Mouse (Mus musculus) right cerebral cortex, postnatal 25 days (tissue): ENCODE results near the gene Sult5a1.
"Not testable (repeated sequence)": the region's sequence is repeated elsewhere in the genome, so short reads cannot be mapped to it uniquely, and the experiment has no call there.

Source experiments
- DNase-seq: peaks from one replicate; pipeline ENCODE4 v3.0.0; 2022

The Sult5a1 gene

DNA sequence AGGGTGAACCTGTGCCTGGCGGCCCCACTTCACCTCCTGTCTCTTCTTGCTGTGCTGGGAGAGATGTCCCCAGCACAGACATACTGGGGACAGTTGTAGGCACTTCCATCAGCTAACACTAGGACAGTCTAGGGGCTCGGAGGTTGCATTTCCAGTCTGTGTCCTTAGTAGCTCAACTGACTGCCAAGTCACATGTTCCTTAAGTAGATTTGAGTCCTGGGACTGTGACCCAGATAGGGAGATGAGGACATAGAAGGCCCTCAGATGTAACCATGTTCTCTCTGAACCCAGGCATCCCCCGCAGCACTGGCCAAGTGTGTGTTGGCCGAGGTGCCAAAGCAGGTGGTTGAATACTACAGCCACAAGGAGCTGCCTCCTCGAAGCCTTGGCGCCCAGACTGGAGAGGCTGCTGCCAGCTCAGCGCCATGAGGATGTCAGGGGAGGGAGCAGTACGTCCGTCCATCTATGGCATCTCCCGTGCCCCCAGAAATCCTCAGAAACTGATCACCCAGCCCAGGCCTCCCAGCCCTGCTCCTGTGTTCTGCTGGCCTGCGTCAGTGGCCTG, 23.9 kb downstream of the Sult5a1 start:
- no peak for DNase-seq

GRCm38 (mm10) chr8:123132953-123133352, 25.2 kb downstream of the Sult5a1 start:
- DNase-seq = no peak

DNA sequence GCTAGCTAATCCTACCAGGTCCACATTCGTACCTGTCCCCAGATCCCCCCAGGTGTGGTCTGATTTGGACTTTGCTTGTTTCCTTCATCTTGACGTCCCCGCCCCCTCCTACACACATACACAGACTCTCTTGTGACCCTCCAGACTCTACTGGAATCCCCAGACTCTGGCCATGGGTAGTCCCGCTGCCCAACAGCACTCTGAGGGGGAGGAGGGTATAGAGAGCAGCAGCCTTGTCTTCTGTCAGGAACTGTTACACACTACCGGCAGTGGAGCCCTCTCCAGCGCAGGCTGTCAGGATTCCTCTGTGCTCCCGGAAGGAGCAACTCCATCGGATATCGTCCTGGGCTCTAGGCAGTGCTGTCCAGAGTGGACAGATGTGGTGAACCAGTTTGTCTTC, 27.1 kb downstream of the Sult5a1 start:
- DNase-seq = no peak

DNA sequence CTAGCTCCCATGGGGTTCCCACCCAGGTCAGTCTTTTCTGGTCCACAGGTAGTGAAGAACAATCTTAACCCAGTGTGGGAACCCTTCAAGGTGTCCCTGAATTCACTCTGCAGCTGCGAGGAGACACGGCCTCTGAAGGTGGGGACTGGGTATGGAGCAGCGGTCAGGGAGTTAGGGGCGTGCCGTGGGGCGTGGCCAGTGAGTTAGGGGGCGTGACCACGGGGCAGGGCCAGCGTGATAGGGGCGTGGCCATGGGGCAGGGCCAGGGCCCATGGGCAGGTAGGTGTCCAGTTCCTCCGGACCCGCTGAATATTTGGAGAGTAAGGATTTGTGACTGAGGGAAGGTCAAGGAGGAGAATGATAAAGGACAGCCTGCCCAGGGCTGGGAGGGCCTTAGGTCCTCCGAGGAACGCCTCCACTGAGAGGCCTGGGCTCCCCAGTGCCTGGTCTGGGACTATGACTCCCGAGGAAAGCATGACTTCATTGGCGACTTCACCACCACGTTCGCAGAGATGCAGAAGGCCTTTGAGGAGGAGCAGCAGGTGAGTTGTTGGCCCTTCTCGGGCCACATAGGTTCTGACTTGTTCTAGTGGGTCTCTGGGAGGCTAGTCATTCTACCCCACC, 31.8 kb downstream of the Sult5a1 start:
- DNase-seq = no peak

DNA sequence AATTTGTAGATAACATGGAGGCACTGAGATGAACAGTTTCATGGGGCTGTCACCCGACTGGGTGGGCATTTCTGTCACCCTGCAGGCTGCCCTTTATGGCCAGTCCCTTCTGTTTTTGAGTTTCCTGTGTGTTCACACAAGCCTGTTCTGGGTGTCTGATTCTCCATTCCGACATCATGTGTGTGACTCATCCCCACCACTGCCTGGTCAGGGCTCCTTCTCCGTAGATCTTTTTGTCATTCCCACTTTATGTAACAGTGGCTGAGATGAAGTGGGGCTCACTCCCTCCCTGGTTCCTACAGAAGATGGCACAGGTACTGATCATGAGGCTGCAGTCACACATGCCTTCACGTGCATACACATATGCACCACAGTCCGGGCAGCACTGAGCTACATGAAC, 35.4 kb downstream of the Sult5a1 start:
- DNase-seq = no peak

GRCm38 (mm10) chr8:123122059-123122458, 36.1 kb downstream of the Sult5a1 start:
- no peak for DNase-seq

DNA sequence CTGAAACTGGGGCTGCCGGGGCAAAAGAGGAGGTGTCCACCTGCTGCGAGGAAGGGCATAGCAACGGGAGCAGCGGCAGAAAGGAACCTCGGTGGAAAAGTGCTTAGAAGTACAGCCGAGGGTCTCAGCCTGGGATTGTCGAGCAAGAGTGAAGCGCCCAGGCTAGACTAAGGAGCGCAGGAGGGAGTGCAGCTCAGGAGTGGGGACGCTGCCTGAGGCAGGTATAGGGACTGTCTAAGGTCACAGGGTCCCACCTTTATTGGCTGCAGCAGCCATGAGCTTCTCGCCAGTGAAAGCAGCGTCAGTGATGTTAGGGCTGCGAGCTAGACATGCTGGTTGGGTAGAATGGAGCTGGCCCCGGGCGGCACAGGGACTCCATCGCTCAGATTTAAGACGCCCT, 40.4 kb downstream of the Sult5a1 start:
- DNase-seq = no peak

- no peak for DNase-seq
Observed at GRCm38 (mm10) chr8:123117127-123117731, 40.9 kb downstream of the Sult5a1 start, which contains the start of gene Cpne7. TSS of gene Cpne7 (plus strand) at chr8:123117374.

DNA sequence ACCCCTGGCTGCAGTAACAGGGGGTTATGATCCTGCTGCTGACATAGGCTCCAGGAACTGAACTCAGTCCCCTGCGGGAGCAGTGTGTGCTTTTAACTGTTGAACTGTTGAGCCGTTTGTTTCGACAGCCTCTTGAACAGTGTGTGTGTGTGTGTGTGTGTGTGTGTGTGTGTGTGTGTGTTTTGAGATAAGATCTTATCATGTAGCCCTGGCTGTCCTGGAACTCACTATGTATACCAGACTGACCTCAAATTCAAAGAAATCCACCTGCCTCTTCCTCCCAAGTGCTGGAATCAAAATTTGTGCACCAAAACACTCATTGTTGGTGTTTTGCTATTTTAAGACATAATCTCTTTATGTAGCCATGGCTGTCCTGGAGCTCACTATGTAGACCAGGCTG, 43.5 kb downstream of the Sult5a1 start:
- no peak for DNase-seq

- no peak for DNase-seq
Observed at GRCm38 (mm10) chr8:123113908-123114469, 44.1 kb downstream of the Sult5a1 start.

DNA sequence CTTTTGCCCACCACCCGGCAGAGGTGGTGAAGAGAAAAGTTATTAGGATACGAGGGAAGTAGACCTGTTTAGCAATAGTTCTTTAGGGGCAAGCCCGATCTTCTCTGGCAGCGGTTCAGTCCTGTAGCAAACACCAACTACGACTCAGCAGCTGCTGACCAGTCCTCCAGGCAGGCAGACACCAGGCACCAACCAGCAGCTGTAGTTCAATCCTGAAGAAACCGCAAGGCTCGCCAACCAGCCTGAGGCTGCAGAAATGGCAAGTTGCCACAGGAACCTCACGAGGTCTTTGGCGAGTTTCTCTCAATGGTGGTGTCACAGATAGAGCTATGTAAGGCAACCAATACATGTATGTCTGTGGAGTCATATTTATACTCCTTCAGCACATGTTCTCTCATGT, 45.2 kb downstream of the Sult5a1 start:
- DNase-seq = no peak

GRCm38 (mm10) chr8:123110649-123111048, 47.5 kb downstream of the Sult5a1 start:
- no peak for DNase-seq

GRCm38 (mm10) chr8:123108953-123109352, 49.2 kb downstream of the Sult5a1 start:
- no peak for DNase-seq

DNA sequence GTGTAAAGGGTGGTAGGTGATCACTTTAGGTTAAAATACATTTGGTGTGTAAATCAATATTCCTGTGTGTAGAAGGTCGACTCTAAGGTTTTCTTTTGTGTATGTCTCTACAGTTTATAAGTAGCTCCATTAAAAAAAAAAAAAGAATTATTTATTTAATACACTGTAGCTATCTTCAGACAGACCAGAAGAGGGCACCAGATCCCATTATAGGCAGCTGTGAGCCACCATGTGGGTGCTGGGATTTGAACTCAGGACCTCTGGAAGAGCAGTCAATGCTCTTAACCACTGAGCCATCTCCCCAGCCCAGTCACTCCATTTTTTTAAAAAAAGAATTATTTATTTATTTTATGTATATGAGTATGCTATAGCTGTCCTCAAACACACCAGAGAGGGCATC, 50.1 kb downstream of the Sult5a1 start:
- no peak for DNase-seq

- DNase-seq = no peak
Observed at GRCm38 (mm10) chr8:123106531-123106930, 51.6 kb downstream of the Sult5a1 start.

DNA sequence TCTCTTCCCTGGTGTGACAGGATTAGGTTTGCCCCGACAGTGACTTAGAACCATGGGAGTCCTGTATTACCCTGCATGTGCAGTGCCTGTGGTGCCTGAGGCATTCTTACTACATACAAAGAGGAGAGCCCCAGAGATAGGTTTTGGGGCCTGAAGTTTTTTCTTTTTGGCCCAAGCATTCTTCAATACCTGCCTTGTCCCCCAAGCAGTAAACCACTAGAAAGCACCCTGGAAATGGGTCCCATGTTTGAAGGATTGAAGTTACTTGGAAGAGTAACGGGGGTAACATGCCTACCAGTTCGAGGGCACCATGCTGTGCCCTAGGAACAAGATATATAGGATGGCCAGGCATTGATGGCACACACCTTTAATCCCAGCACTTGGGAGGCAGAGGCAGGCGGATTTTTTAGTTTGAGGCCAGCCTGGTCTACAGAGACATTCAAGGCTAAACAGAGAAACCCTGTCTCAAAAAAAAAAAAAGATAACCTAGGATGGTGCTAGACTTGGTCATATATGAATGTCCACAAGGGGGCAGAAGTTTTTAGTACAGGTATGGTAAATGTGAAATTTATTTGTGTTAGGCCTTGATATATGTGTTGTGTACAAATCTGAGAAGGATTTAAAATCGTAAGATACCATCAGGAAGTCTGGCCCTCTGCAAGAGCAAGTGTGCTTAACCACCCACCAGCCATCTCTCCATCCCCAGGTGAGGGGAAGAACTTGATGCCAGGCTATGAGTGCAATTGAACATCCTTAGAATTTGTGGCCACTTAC, 52.4 kb downstream of the Sult5a1 start:
- DNase-seq = no peak

- no peak for DNase-seq
Observed at GRCm38 (mm10) chr8:123104046-123104767, 53.9 kb downstream of the Sult5a1 start.

- DNase-seq = no peak
Observed at GRCm38 (mm10) chr8:123103285-123103684, 54.8 kb downstream of the Sult5a1 start.

DNA sequence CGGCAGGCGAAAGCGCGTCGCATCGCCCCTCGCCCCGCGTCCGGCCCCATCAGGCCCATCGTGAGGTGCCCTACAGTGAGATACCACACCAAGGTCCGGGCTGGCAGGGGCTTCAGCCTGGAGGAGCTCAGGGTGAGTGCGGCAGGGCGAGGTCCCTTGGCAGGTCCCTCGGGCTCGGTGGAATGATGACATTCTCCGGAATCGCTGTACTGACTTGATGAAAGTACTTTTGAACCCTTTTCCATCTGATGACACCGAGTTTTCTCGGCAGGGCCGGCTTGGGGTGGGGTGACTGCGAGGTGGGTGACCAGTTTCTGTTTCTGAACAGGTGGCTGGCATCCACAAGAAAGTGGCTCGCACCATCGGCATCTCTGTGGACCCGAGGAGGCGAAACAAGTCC, 55.3 kb downstream of the Sult5a1 start:
- DNase-seq = not testable (repeated sequence)

DNA sequence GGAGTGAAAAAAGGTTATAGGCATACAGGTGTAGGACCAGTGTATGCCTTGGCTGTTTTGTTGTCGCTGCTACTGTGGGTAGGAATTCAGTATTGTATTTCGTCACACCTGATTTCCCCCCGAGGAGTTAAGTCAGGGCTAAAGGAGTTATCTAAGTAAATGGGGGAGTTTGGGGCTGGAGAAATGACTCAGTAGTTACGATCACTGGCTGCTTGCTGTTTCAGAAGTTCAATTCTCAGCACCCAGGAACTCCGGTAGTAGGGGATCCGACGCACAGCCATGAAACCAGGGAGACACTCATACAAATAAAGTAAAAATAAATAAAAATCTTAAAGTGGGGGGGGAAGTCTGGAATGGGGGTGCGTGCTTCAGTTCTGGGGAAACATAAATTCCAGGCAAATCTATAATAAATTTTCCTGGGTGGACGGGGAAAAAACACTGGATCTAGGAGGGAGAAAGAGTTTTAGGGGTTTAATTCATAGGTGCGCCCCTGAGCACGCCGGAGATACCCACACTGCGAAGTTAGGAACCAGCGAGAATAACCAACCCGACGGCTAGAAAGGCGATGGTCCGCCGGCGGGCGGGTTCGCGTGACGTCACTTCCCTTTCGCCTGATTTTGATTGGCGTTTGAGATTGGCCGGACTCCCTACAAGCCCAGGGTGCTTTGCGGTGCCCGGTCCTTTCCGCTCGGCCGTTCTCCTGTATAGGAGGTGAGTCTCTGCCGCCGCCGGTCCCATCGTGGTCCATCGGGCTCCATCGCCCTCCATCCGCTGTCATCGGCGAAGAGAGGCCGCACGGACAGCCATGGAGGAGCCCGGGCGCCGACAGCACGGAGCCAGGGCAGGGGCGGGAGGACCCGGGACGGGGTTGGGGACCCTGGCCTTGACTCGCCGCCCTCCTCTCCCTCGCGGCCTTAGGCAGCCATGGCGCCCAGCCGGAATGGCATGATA, 56.1 kb downstream of the Sult5a1 start, which contains the start of gene Rpl13:
Gene Rpl13 (plus strand): TSS at position 616 of the 951 bp plus-strand sequence.
- DNase-seq = peak; percentile 97

DNA sequence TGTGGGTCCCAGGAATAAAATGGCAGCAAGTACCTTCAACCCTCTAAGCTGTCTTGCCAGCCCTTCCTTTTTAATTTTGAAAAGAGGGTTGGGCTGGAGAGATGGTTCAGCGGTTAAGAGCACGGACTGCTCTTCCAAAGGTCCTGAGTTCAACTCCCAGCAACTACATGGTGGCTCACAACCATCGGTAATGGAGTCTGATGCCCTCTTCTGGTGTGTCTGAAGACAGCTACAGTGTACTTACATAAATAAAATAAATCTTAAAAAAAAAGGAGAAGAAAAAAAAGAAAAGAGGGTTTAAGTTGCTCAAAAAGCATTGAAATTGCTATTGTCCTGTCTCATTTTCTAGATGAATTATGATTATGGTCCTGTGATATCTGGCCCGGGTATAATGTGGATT, 56.9 kb downstream of the Sult5a1 start:
- DNase-seq = no peak
